Mouse (Mus musculus) testis, adult 2 months (tissue): ENCODE data around the gene Tcam1. TPM values are rescaled to one million over a fixed set of nuclear protein-coding genes. Genes with fewer than 3 reads are reported as not detected.

Experiments used
- H3K27ac ChIP-seq: fragments of 200-500 bp; 2 replicates; pipeline ENCODE4 v1.5.1; 2012; ENCODE audit warnings: low read depth, low read length; ENCODE audit not compliant: control insufficient read depth, insufficient read depth
- H3K27me3 ChIP-seq: fragments of 200-500 bp; 2 replicates; pipeline ENCODE4 v1.6.1; 2012; ENCODE audit warnings: mild to moderate bottlenecking, low read length, moderate library complexity; ENCODE audit not compliant: control insufficient read depth, insufficient read depth
- H3K36me3 ChIP-seq: fragments of 200-500 bp; 2 replicates; pipeline ENCODE4 v1.6.1; 2012; ENCODE audit warnings: mild to moderate bottlenecking, low read length; ENCODE audit not compliant: control insufficient read depth, insufficient read depth
- H3K4me1 ChIP-seq: fragments of 200-500 bp; 2 replicates; pipeline ENCODE4 v1.6.1; 2012; ENCODE audit warnings: low read length; ENCODE audit not compliant: control insufficient read depth, insufficient read depth
- H3K4me3 ChIP-seq: fragments of 200-500 bp; 2 replicates; pipeline ENCODE4 v1.5.1; 2012; ENCODE audit warnings: low read depth, mild to moderate bottlenecking, low read length, moderate library complexity, mixed read lengths; ENCODE audit not compliant: control insufficient read depth
- CTCF ChIP-seq: fragments of 200-500 bp; IDR thresholded peaks from 2 replicates; pipeline ENCODE4 v1.5.1; 2012; ENCODE audit warnings: low read depth, mild to moderate bottlenecking, inconsistent platforms, low read length, moderate library complexity; ENCODE audit not compliant: control insufficient read depth, insufficient read depth, insufficient replicate concordance
- POLR2A ChIP-seq: fragments of 200-500 bp; IDR thresholded peaks from 2 replicates; pipeline ENCODE4 v1.6.1; 2012; ENCODE audit warnings: low read depth, mild to moderate bottlenecking, inconsistent platforms, low read length, moderate library complexity; ENCODE audit not compliant: control insufficient read depth
- polyA plus RNA-seq: library from polyadenylated mRNA; depleted of rRNA; stranded (reverse); fragments of >200 nt; gene quantifications from 2 replicates; pipeline ENCODE4 v1.2.3, GENCODE M21; 2012; rRNA removed

Gene Tcam1
- polyA plus RNA-seq, 1 experiment = 97.5 TPM

- TF ChIP-seq CTCF (no peak), POLR2A (no peak)
- H3K27me3 ChIP-seq = no peaks in the 10 kb centered on the region
Measured at GRCm38 (mm10) chr11:106329682-106330081, 53.2 kb downstream of the Tcam1 start.

GRCm38 (mm10) chr11:106332458-106332857, 56.0 kb downstream of the Tcam1 start:
- TF ChIP-seq POLR2A = no peak
- TF ChIP-seq CTCF = no peak
- no peak overlapping the region for H3K27ac ChIP-seq
- H3K4me3 ChIP-seq = no peak overlapping the region
- H3K36me3 ChIP-seq = no peaks in the 10 kb centered on the region
- peaks cover 4% of the 10 kb centered on the region for H3K4me1 ChIP-seq
- H3K27me3 ChIP-seq = no peaks in the 10 kb centered on the region

More at GRCm38 (mm10) chr11:106329682-106330081, 53.2 kb downstream of the Tcam1 start:
- Histone ChIP-seq H3K27ac (no peak overlapping the region), H3K4me3 (no peak overlapping the region), H3K4me1 (peaks cover 4% of the 10 kb centered on the region), H3K36me3 (no peaks in the 10 kb centered on the region)

- no peaks in the 10 kb centered on the region for H3K27me3 ChIP-seq
- no peaks in the 10 kb centered on the region for H3K36me3 ChIP-seq
- H3K27ac ChIP-seq = no peak overlapping the region
- no peak overlapping the region for H3K4me3 ChIP-seq
- H3K4me1 ChIP-seq = peaks cover 4% of the 10 kb centered on the region
- no peak for TF ChIP-seq CTCF
- TF ChIP-seq POLR2A = no peak
Measured at GRCm38 (mm10) chr11:106334066-106334465, 57.6 kb downstream of the Tcam1 start.

- H3K27me3 ChIP-seq = no peaks in the 10 kb centered on the region
- no peak overlapping the region for H3K4me3 ChIP-seq
- no peaks in the 10 kb centered on the region for H3K36me3 ChIP-seq
- no peak overlapping the region for H3K27ac ChIP-seq
- no peaks in the 10 kb centered on the region for H3K4me1 ChIP-seq
- TF ChIP-seq CTCF = 0 out of 2 replicates have a peak, but pooled peaks have one; percentile 1
- TF ChIP-seq POLR2A = no peak
Measured at GRCm38 (mm10) chr11:106338029-106338428, 61.6 kb downstream of the Tcam1 start.

Other genes starting within 250 kb of the Tcam1 start
- gene Dcaf7, start 239.8 kb upstream of the Tcam1 start, polyA plus RNA-seq = 65.9 and 66.7 TPM in 2 replicates
- 3.5 and 4.3 TPM in 2 replicates for gene Taco1, start 210.6 kb upstream of the Tcam1 start, polyA plus RNA-seq
- gene Map3k3, start 192.1 kb upstream of the Tcam1 start, polyA plus RNA-seq = 10.5 and 11.3 TPM in 2 replicates
- gene Gm10840, start 115.8 kb upstream of the Tcam1 start, polyA plus RNA-seq = 124 and 142 TPM in 2 replicates
- 1,077 and 1,168 TPM in 2 replicates for gene Limd2, start 115.8 kb upstream of the Tcam1 start, polyA plus RNA-seq
- 153 and 157 TPM in 2 replicates for gene Strada, start 74.5 kb upstream of the Tcam1 start, polyA plus RNA-seq
- gene Ccdc47, start 60.3 kb upstream of the Tcam1 start, polyA plus RNA-seq = 8.2 and 11.0 TPM in 2 replicates
- 12.0 and 13.2 TPM in 2 replicates for gene Ddx42, start 59.7 kb upstream of the Tcam1 start, polyA plus RNA-seq
- gene Ftsj3, start 20.6 kb upstream of the Tcam1 start, polyA plus RNA-seq = 16.0 and 17.2 TPM in 2 replicates
- 81.2 and 90.9 TPM in 2 replicates for gene Psmc5, start 20.5 kb upstream of the Tcam1 start, polyA plus RNA-seq
- 74.7 and 74.9 TPM in 2 replicates for gene Smarcd2, start 3.7 kb upstream of the Tcam1 start, polyA plus RNA-seq
- not detected in 2 replicates for gene Gh, start 25.2 kb downstream of the Tcam1 start, polyA plus RNA-seq
- 0.09 and 0.16 TPM in 2 replicates for gene Cd79b, start 38.1 kb downstream of the Tcam1 start, polyA plus RNA-seq
- 0.51 and 1.1 TPM in 2 replicates for gene Scn4a, start 76.6 kb downstream of the Tcam1 start, polyA plus RNA-seq
- gene Prr29, start 88.8 kb downstream of the Tcam1 start, polyA plus RNA-seq = 0.40 and 0.49 TPM in 2 replicates
- 1.2 and 1.7 TPM in 2 replicates for gene Icam2, start 111.4 kb downstream of the Tcam1 start, polyA plus RNA-seq
- gene Ern1, start 211.2 kb downstream of the Tcam1 start, polyA plus RNA-seq = 6.6 and 7.3 TPM in 2 replicates